Mouse (Mus musculus) urinary bladder, postnatal 4 days (tissue): Measurements from ENCODE around the gene Poldip2.

Source experiments
- DNase-seq, 2 experiments: peaks; one replicate each; pipeline ENCODE4 v3.0.0; 2021 to 2022; ENCODE audit warnings: low spot score in 2 of 2

Gene Poldip2

GRCm38 (mm10) chr11:78544449-78545111 is 32.6 kb downstream of the Poldip2 start:
- DNase-seq = no peak

- DNase-seq = no peak
Measured at GRCm38 (mm10) chr11:78545181-78545580, 33.2 kb downstream of the Poldip2 start.

- DNase-seq = no peak
Measured at GRCm38 (mm10) chr11:78547718-78548460, 35.9 kb downstream of the Poldip2 start.

- no peak for DNase-seq
Measured at GRCm38 (mm10) chr11:78549491-78549987, 37.5 kb downstream of the Poldip2 start.

GRCm38 (mm10) chr11:78550168-78551058 is 38.4 kb downstream of the Poldip2 start, which contains the start of gene Tmem97:
Gene Tmem97 (minus strand): TSS chr11:78550777.
- peak; percentile 93 to 95 for DNase-seq

GRCm38 (mm10) chr11:78551059-78551398 is 39.0 kb downstream of the Poldip2 start:
- no peak for DNase-seq

- DNase-seq = no peak
Measured at GRCm38 (mm10) chr11:78555623-78556022, 43.6 kb downstream of the Poldip2 start.

GRCm38 (mm10) chr11:78556070-78556469 is 44.1 kb downstream of the Poldip2 start:
- no peak for DNase-seq

- DNase-seq = no peak
Measured at GRCm38 (mm10) chr11:78557241-78557640, 45.2 kb downstream of the Poldip2 start.

- peak; percentile 42 to 71 for DNase-seq
Measured at GRCm38 (mm10) chr11:78560447-78560846, 48.5 kb downstream of the Poldip2 start.

GRCm38 (mm10) chr11:78566775-78567174 is 54.8 kb downstream of the Poldip2 start:
- DNase-seq = no peak

GRCm38 (mm10) chr11:78567614-78568013 is 55.6 kb downstream of the Poldip2 start:
- DNase-seq = no peak

GRCm38 (mm10) chr11:78568827-78569226 is 56.8 kb downstream of the Poldip2 start:
- no peak for DNase-seq

- no peak for DNase-seq
Measured at GRCm38 (mm10) chr11:78569806-78570205, 57.8 kb downstream of the Poldip2 start.

- no peak for DNase-seq
Measured at GRCm38 (mm10) chr11:78571441-78571840, 59.4 kb downstream of the Poldip2 start.

GRCm38 (mm10) chr11:78571854-78572253 is 59.9 kb downstream of the Poldip2 start:
- no peak for DNase-seq
